In the genomic region with DNA sequence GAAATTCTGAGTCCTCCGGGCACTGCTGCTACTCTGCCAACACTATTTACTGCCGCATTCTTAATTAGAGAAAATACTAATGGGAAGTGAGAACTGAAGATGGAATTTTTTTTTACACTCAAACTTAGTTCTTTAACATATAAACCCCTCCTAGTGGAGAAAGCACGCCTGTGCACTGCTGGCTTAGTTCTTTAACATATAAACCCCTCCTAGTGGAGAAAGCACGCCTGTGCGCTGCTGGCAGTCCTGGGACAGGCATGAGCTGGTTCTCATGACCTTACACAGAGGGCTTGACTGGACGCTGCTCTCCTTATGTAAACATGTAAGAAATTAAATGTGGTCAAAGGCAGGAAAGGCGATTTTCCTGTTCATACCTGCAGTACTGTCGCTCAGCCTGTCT, we compare ENCODE assay signal across 10 mouse cellular contexts. TPM values are rescaled to one million over a fixed set of nuclear protein-coding genes. Genes with fewer than 3 reads are reported as not detected.
DNase-seq lines count a peak whose midpoint lies in the region; ATAC-seq and TF ChIP-seq lines count a peak whose summit lies in the region.
"Had no signal": no experiment of that assay in that cellular context is flagged by ENCODE, and none has a peak within 500 bp of the region (broad histone marks: within the 10 kb centered on the region; RNA-seq: fewer than 3 reads in every experiment).

No protein-coding gene starts in this region.

- TF ChIP-seq CTCF in kidney, adult 2 months (conservative IDR thresholded peaks at IDR 0.05; ENCODE audit: insufficient read depth, insufficient read length, low read depth, low read length) = peak; percentile 63
- peak; percentile 81 for TF ChIP-seq CTCF in lung, embryonic 14.5 days (IDR thresholded peaks at IDR 0.05; ENCODE audit: low read depth)

- DNase-seq in left cerebral cortex, postnatal 14 days (ENCODE audit: low spot score in 2 of 2) = peak; percentile 18 to 59
- no peak for DNase-seq in left cerebral cortex, adult 18-20 months (ENCODE audit: low spot score in 2 of 2)
- DNase-seq in adrenal gland, postnatal 36 days = peak; percentile 47 to 67
- peak; percentile 22 for DNase-seq in gastrocnemius, adult 18-20 months (ENCODE audit: low spot score)
- peak; percentile 72 for DNase-seq in kidney, adult 2 months
- DNase-seq in lung, embryonic 14.5 days = peak; percentile 89
- DNase-seq in thymus, postnatal 14 days = peak; percentile 70

- no peak overlapping the region for H3K9ac ChIP-seq in lung, embryonic 14.5 days
- H3K9ac ChIP-seq: embryonic facial prominence, embryonic 15.5 days; neural tube, embryonic 13.5 days had no signal

- WGBS in kidney, adult 2 months = 28% methylated on average over 8 of the region's 8 CpGs
- WGBS in lung, embryonic 14.5 days = 39% methylated on average over 8 of the region's 8 CpGs

- no peak for TF ChIP-seq POLR2A in kidney, adult 2 months (IDR thresholded peaks at IDR 0.05; ENCODE audit: low read depth, low read length)

- no peak overlapping the region for H3K4me3 ChIP-seq in kidney, adult 2 months (ENCODE audit: insufficient read depth, low read depth, low read length)
- H3K4me3 ChIP-seq in lung, embryonic 14.5 days (ENCODE audit: low read depth, low read length) = no peak overlapping the region
- H3K4me3 ChIP-seq: embryonic facial prominence, embryonic 15.5 days; neural tube, embryonic 13.5 days had no signal

- H3K27me3 ChIP-seq in kidney, adult 2 months (replicated peaks; ENCODE audit: control insufficient read depth, insufficient read depth, low read length) = no peaks in the 10 kb centered on the region
- no peaks in the 10 kb centered on the region for H3K27me3 ChIP-seq in lung, embryonic 14.5 days (ENCODE audit: insufficient read depth, low read length)
- H3K27me3 ChIP-seq: embryonic facial prominence, embryonic 15.5 days; neural tube, embryonic 13.5 days had no signal

- H3K27ac ChIP-seq in kidney, adult 2 months (ENCODE audit: insufficient read depth, low read depth, low read length) = peak overlapping the region; percentile 64; the same call in 1 of the 2 replicates
- no peak overlapping the region for H3K27ac ChIP-seq in lung, embryonic 14.5 days (ENCODE audit: low read depth)
- H3K27ac ChIP-seq: embryonic facial prominence, embryonic 15.5 days; neural tube, embryonic 13.5 days had no signal

- no peaks in the 10 kb centered on the region for H3K9me3 ChIP-seq in lung, embryonic 14.5 days (ENCODE audit: low read depth, low read length)
- H3K9me3 ChIP-seq: embryonic facial prominence, embryonic 15.5 days; neural tube, embryonic 13.5 days had no signal

- H3K4me2 ChIP-seq in lung, embryonic 14.5 days = no peak overlapping the region
- H3K4me2 ChIP-seq: embryonic facial prominence, embryonic 15.5 days; neural tube, embryonic 13.5 days had no signal

- peak; percentile 95 for ATAC-seq in lung, embryonic 14.5 days (ENCODE audit: insufficient read depth)
- peak; percentile 82 for ATAC-seq in neutrophil, adult 5-6 weeks (ENCODE audit: extremely low read depth, insufficient number of reproducible peaks, low FRiP score, poor library complexity, severe bottlenecking)

- peaks cover 3% of the 10 kb centered on the region; the same call in 1 of the 2 replicates for H3K4me1 ChIP-seq in kidney, adult 2 months (ENCODE audit: control insufficient read depth, insufficient read depth, low read length)
- H3K4me1 ChIP-seq in lung, embryonic 14.5 days (ENCODE audit: insufficient read depth) = no peaks in the 10 kb centered on the region
- H3K4me1 ChIP-seq: embryonic facial prominence, embryonic 15.5 days; neural tube, embryonic 13.5 days had no signal

- H3K36me3 ChIP-seq in kidney, adult 2 months (ENCODE audit: control insufficient read depth, insufficient read depth, low read length) = no peaks in the 10 kb centered on the region
- H3K36me3 ChIP-seq in lung, embryonic 14.5 days (ENCODE audit: insufficient read depth) = peaks cover 30% of the 10 kb centered on the region

- intact Hi-C loops in left cerebral cortex, postnatal 14 days (cut with DNase I) = loop anchor here (2.0 kb wide), 1 partner anchor 83 kb away; no protein-coding TSS in a partner anchor

RNA-seq across cellular contexts. Expression of gene Ttc23l, which starts 24.9 kb away (rescaled TPM):
- not detected for total RNA-seq in left cerebral cortex, postnatal 14 days (2021)
- not detected for total RNA-seq in left cerebral cortex, adult 18-20 months (2021)
- not detected for total RNA-seq in adrenal gland, postnatal 36 days (2021)
- total RNA-seq in gastrocnemius, adult 18-20 months (2021) = not detected
- polyA plus RNA-seq in kidney, adult 2 months (2012; rRNA removed) = 0.14 TPM in 1 of 2 replicates, not detected in the other
- polyA plus RNA-seq in lung, embryonic 14.5 days (2014; fragmentation: Nextera tagmentation; extraction: Ambion mirVana) = not detected in 2 replicates
- total RNA-seq in neutrophil, adult 5-6 weeks (2017) = not detected in 2 replicates
- polyA plus RNA-seq: embryonic facial prominence, embryonic 15.5 days; neural tube, embryonic 13.5 days had no signal

Comparison
In these comparisons a context has a peak if more than half of its experiments do, and no peak if none do; other contexts are left out.
1. DNase-seq: peak in left cerebral cortex, postnatal 14 days (2 of 2), adrenal gland, postnatal 36 days (2 of 2), gastrocnemius, adult 18-20 months (single experiment), kidney, adult 2 months (single experiment), lung, embryonic 14.5 days (single experiment) and thymus, postnatal 14 days (single experiment); none in left cerebral cortex, adult 18-20 months (0 of 2).